ENCODE assay signal across 24 mouse cellular contexts in genomic region chr14:24179466-24179991, GRCm38 (mm10).
A peak's percentile ranks its signal among the peaks of the same experiment; 100 is the strongest.
DNase-seq lines count a peak whose midpoint lies in the region; ATAC-seq and TF ChIP-seq lines count a peak whose summit lies in the region.
"Had no signal": no experiment of that assay in that cellular context is flagged by ENCODE, and none has a peak within 500 bp of the region (broad histone marks: within the 10 kb centered on the region; RNA-seq: fewer than 3 reads in every experiment).

No protein-coding gene starts in this region.

- no peak overlapping the region for H3K4me2 ChIP-seq in intestine, embryonic 16.5 days (ENCODE audit: low read depth, low read length)
- no peak overlapping the region for H3K4me2 ChIP-seq in intestine, postnatal 0 days (replicated peaks; ENCODE audit: low read depth)
- no peak overlapping the region for H3K4me2 ChIP-seq in limb, embryonic 12.5 days
- H3K4me2 ChIP-seq: forebrain, embryonic 15.5 days; heart, embryonic 15.5 days; hindbrain, embryonic 13.5 days; liver, embryonic 15.5 days; midbrain, embryonic 11.5 days; neural tube, embryonic 15.5 days had no signal

- H3K9ac ChIP-seq in intestine, embryonic 16.5 days (ENCODE audit: low read depth, low read length), result no peak overlapping the region
- no peak overlapping the region for H3K9ac ChIP-seq in intestine, postnatal 0 days (ENCODE audit: low read depth, low read length)
- H3K9ac ChIP-seq in limb, embryonic 12.5 days (replicated peaks), result no peak overlapping the region
- H3K9ac ChIP-seq: forebrain, embryonic 15.5 days; heart, embryonic 15.5 days; hindbrain, embryonic 13.5 days; liver, embryonic 15.5 days; neural tube, embryonic 15.5 days had no signal

- DNase-seq in limb, embryonic 10.5 days (ENCODE audit: low spot score), result no peak
- peak; percentile 12 to 33 for DNase-seq in urinary bladder, adult 18-20 months (ENCODE audit: low spot score in 2 of 2)
- no peak for DNase-seq in urinary bladder, postnatal 10 days (ENCODE audit: low spot score)
- peak; percentile 19 for DNase-seq in kidney, postnatal 14 days
- DNase-seq in thymus, adult 18-20 months, result no peak
- DNase-seq: cerebellum, adult 8-10 months; cerebellum, postnatal 36 days; embryo, embryonic 11 days; heart, postnatal 36 days; liver; right cerebral cortex, adult 18-20 months; right cerebral cortex, postnatal 4 days; thymus, postnatal 25 days had no signal

- H3K4me1 ChIP-seq in intestine, embryonic 16.5 days (ENCODE audit: control insufficient read depth, insufficient read depth, low read length), result no peaks in the 10 kb centered on the region
- H3K4me1 ChIP-seq in intestine, postnatal 0 days (replicated peaks; ENCODE audit: control insufficient read depth, insufficient read depth, low read length), result no peaks in the 10 kb centered on the region
- H3K4me1 ChIP-seq in limb, embryonic 12.5 days (replicated peaks), result peaks cover 7% of the 10 kb centered on the region
- peaks cover 9% of the 10 kb centered on the region for H3K4me1 ChIP-seq in limb, embryonic 10.5 days
- H3K4me1 ChIP-seq: liver, embryonic 15.5 days had no signal

- H3K27me3 ChIP-seq in intestine, embryonic 16.5 days (replicated peaks; ENCODE audit: control insufficient read depth, insufficient read depth, low read length), result no peaks in the 10 kb centered on the region
- H3K27me3 ChIP-seq in intestine, postnatal 0 days (replicated peaks; ENCODE audit: control insufficient read depth, insufficient read depth, low read length), result no peaks in the 10 kb centered on the region
- no peaks in the 10 kb centered on the region for H3K27me3 ChIP-seq in limb, embryonic 12.5 days
- no peaks in the 10 kb centered on the region for H3K27me3 ChIP-seq in limb, embryonic 10.5 days (ENCODE audit: low read depth, poor library complexity, severe bottlenecking)
- H3K27me3 ChIP-seq: forebrain, embryonic 15.5 days; heart, embryonic 15.5 days; hindbrain, embryonic 13.5 days; liver, embryonic 15.5 days; neural tube, embryonic 15.5 days had no signal

- no peak overlapping the region for H3K27ac ChIP-seq in intestine, embryonic 16.5 days (ENCODE audit: low read length)
- H3K27ac ChIP-seq in intestine, postnatal 0 days (ENCODE audit: low read depth, low read length), result no peak overlapping the region
- H3K27ac ChIP-seq in limb, embryonic 12.5 days, result peak overlapping the region; percentile 7; the same call in 1 of the 2 replicates
- H3K27ac ChIP-seq in limb, embryonic 10.5 days, result no peak overlapping the region
- H3K27ac ChIP-seq: heart, embryonic 15.5 days; hindbrain, embryonic 13.5 days; left cerebral cortex, adult 2 months; liver, embryonic 15.5 days; neural tube, embryonic 15.5 days had no signal

- no peak overlapping the region for H3K4me3 ChIP-seq in intestine, embryonic 16.5 days (ENCODE audit: low read length)
- no peak overlapping the region for H3K4me3 ChIP-seq in intestine, postnatal 0 days (ENCODE audit: low read depth, low read length)
- no peak overlapping the region for H3K4me3 ChIP-seq in limb, embryonic 12.5 days (replicated peaks)
- H3K4me3 ChIP-seq in limb, embryonic 10.5 days, result no peak overlapping the region
- H3K4me3 ChIP-seq: forebrain, embryonic 15.5 days; heart, embryonic 15.5 days; hindbrain, embryonic 13.5 days; left cerebral cortex, adult 2 months; liver, embryonic 15.5 days; neural tube, embryonic 15.5 days had no signal

- peaks cover 14% of the 10 kb centered on the region for H3K36me3 ChIP-seq in intestine, embryonic 16.5 days (ENCODE audit: control insufficient read depth, insufficient read depth, low read length)
- peaks cover 24% of the 10 kb centered on the region for H3K36me3 ChIP-seq in intestine, postnatal 0 days (ENCODE audit: control insufficient read depth, insufficient read depth)
- peaks cover 61% of the 10 kb centered on the region for H3K36me3 ChIP-seq in limb, embryonic 12.5 days
- H3K36me3 ChIP-seq in limb, embryonic 10.5 days, result peaks cover 55% of the 10 kb centered on the region
- H3K36me3 ChIP-seq: forebrain, embryonic 15.5 days; liver, embryonic 15.5 days had no signal

- 76% methylated on average over 6 of the region's 6 CpGs for whole genome bisulfite sequencing in intestine, embryonic 16.5 days
- 74% methylated on average over 6 of the region's 6 CpGs for WGBS in intestine, postnatal 0 days
- WGBS in limb, embryonic 12.5 days, result 72% methylated on average over 6 of the region's 6 CpGs
- WGBS in limb, embryonic 10.5 days, result 82% methylated on average over 6 of the region's 6 CpGs

- TF ChIP-seq CTCF in intestine, postnatal 0 days (IDR thresholded peaks at IDR 0.05; ENCODE audit: low read depth), result no peak

- peak; percentile 46; the same call in 1 of the 2 replicates for ATAC-seq in intestine, embryonic 16.5 days
- no peak for ATAC-seq in intestine, postnatal 0 days
- no peak for ATAC-seq in limb, embryonic 12.5 days (ENCODE audit: insufficient number of reproducible peaks, insufficient read depth, low FRiP score, low TSS enrichment, low read depth)
- ATAC-seq: activated CD4-positive, CD25-positive, alpha-beta regulatory T cell, adult 4 months; forebrain, embryonic 15.5 days had no signal

- no peaks in the 10 kb centered on the region for H3K9me3 ChIP-seq in intestine, embryonic 16.5 days (ENCODE audit: control insufficient read depth, low read length)
- H3K9me3 ChIP-seq in intestine, postnatal 0 days (ENCODE audit: control insufficient read depth), result no peaks in the 10 kb centered on the region
- H3K9me3 ChIP-seq in limb, embryonic 12.5 days, result no peaks in the 10 kb centered on the region
- no peaks in the 10 kb centered on the region for H3K9me3 ChIP-seq in limb, embryonic 10.5 days (replicated peaks)
- H3K9me3 ChIP-seq: forebrain, embryonic 15.5 days; heart, embryonic 15.5 days; hindbrain, embryonic 13.5 days; liver, embryonic 15.5 days; neural tube, embryonic 15.5 days had no signal

Comparison
In these comparisons a context has a peak if more than half of its experiments do, and no peak if none do; other contexts are left out.
1. DNase-seq: peak in urinary bladder, adult 18-20 months (2 of 2) and kidney, postnatal 14 days (single experiment); none in limb, embryonic 10.5 days (single experiment), urinary bladder, postnatal 10 days (single experiment) and thymus, adult 18-20 months (0 of 2).